Mouse (Mus musculus) liver, adult 2 months (tissue): ENCODE measurements around the gene Rhbdd3. TPM values are rescaled to one million over a fixed set of nuclear protein-coding genes. Genes with fewer than 3 reads are reported as not detected.

Source experiments
- DNase-seq: peaks from one replicate; pipeline ENCODE4 v3.0.0-alpha.2; 2011; ENCODE audit warnings: low read depth, low spot score; ENCODE audit errors: extremely low read depth
- H3K27ac ChIP-seq: fragments of 200-500 bp; replicated peaks from 2 replicates; pipeline ENCODE4 v1.5.1; 2012; ENCODE audit warnings: low read depth, mild to moderate bottlenecking, control low read depth, inconsistent platforms, low read length; ENCODE audit not compliant: insufficient read depth
- H3K27me3 ChIP-seq: fragments of 200-500 bp; 2 replicates; pipeline ENCODE4 v1.6.1; 2012; ENCODE audit warnings: mild to moderate bottlenecking, moderate library complexity, low read length, inconsistent platforms; ENCODE audit not compliant: control insufficient read depth, insufficient read depth
- H3K36me3 ChIP-seq: fragments of 200-500 bp; 2 replicates; pipeline ENCODE4 v1.6.1; 2012; ENCODE audit warnings: low read length, inconsistent platforms; ENCODE audit not compliant: control insufficient read depth, insufficient read depth
- H3K4me1 ChIP-seq: fragments of 200-500 bp; 2 replicates; pipeline ENCODE4 v1.6.1; 2011; ENCODE audit warnings: low read length; ENCODE audit not compliant: control insufficient read depth, insufficient read depth
- H3K4me3 ChIP-seq: fragments of 200-500 bp; 2 replicates; pipeline ENCODE4 v1.5.1; 2011; ENCODE audit warnings: low read depth, mild to moderate bottlenecking, control low read depth, low read length, moderate library complexity; ENCODE audit not compliant: insufficient read depth
- H3K79me2 ChIP-seq: fragments of 200-500 bp; 2 replicates; pipeline ENCODE4 v1.6.1; 2012; ENCODE audit warnings: inconsistent platforms, mild to moderate bottlenecking, low read length, moderate library complexity; ENCODE audit not compliant: control insufficient read depth, insufficient read depth
- H3K9ac ChIP-seq: fragments of 200-500 bp; 2 replicates; pipeline ENCODE4 v1.6.1; 2012; ENCODE audit warnings: low read depth, mild to moderate bottlenecking, control low read depth, inconsistent platforms, low read length
- CTCF ChIP-seq: fragments of 200-500 bp; IDR thresholded peaks from 2 replicates; pipeline ENCODE4 v1.5.1; 2011; ENCODE audit warnings: low read depth, low read length, control low read depth
- POLR2A ChIP-seq: fragments of 200-500 bp; IDR thresholded peaks from 2 replicates; pipeline ENCODE4 v1.6.1; 2011; ENCODE audit warnings: low read length, control low read depth; ENCODE audit not compliant: insufficient read depth; ENCODE audit errors: extremely low read depth
- WGBS: fragments of 180-500 bp; shearing (Covaris S2); methylation state at CpG from one replicate; pipeline ENCODE4 v1.1.7; 2018; 5-methylcytosine and 5-hydroxymethylcytosine counted together
- polyA plus RNA-seq: library from polyadenylated mRNA; depleted of rRNA; stranded (reverse); fragments of >200 nt; gene quantifications from 2 replicates; pipeline ENCODE4 v1.2.3, GENCODE M21; 2012; rRNA removed
- total RNA-seq: library from RNA; depleted of rRNA; stranded (reverse); fragments of >200 nt; gene quantifications from 2 replicates; pipeline ENCODE4 v1.2.3, GENCODE M21; 2014; rRNA removed

Rhbdd3 gene
- total RNA-seq (8.6 and 13.8 TPM in 2 replicates), polyA plus RNA-seq (26.5 and 30.8 TPM in 2 replicates)

GRCm38 (mm10) chr11:5098736-5099542, at the start of gene Rhbdd3, which contains the start of gene Ewsr1:
TSS of gene Rhbdd3 (plus strand) at chr11:5098926.
TSS of gene Ewsr1 (minus strand) at chr11:5099266.
- Histone ChIP-seq H3K9ac (peak within 1 kb of the TSS; percentile 95), H3K4me1 (peaks cover 16% of the 10 kb centered on the region), H3K27ac (peak within 1 kb of the TSS; percentile 99), H3K79me2 (peaks cover 24% of the 10 kb centered on the region; the same call in 1 of the 2 replicates), H3K36me3 (no peaks in the 10 kb centered on the region), H3K4me3 (peak within 1 kb of the TSS; percentile 96), H3K27me3 (no peaks in the 10 kb centered on the region)
- DNase-seq = peak; percentile 84
- peak; percentile 92 for TF ChIP-seq POLR2A
- TF ChIP-seq CTCF = no peak
- WGBS = under 1% methylated on average over 90 of the region's 92 CpGs

GRCm38 (mm10) chr11:5051629-5052028, 47.1 kb upstream of the Rhbdd3 start:
- Histone ChIP-seq H3K9ac (no peak overlapping the region), H3K27ac (no peak overlapping the region), H3K27me3 (no peaks in the 10 kb centered on the region), H3K4me1 (no peaks in the 10 kb centered on the region), H3K4me3 (no peak overlapping the region), H3K36me3 (no peaks in the 10 kb centered on the region), H3K79me2 (no peaks in the 10 kb centered on the region)
- no peak for DNase-seq
- 94% methylated on average over 10 of the region's 10 CpGs for WGBS
- TF ChIP-seq CTCF (no peak), POLR2A (no peak)

GRCm38 (mm10) chr11:5052200-5052854, 46.4 kb upstream of the Rhbdd3 start:
- no peaks in the 10 kb centered on the region for H3K4me1 ChIP-seq
- H3K27me3 ChIP-seq = no peaks in the 10 kb centered on the region
- WGBS = 83% methylated on average over 10 of the region's 10 CpGs
- TF ChIP-seq CTCF (no peak), POLR2A (no peak)
- DNase-seq = no peak
- no peak overlapping the region for H3K4me3 ChIP-seq
- no peaks in the 10 kb centered on the region for H3K36me3 ChIP-seq
- no peak overlapping the region for H3K9ac ChIP-seq
- no peaks in the 10 kb centered on the region for H3K79me2 ChIP-seq
- H3K27ac ChIP-seq = no peak overlapping the region

GRCm38 (mm10) chr11:5054151-5054550, 44.6 kb upstream of the Rhbdd3 start:
- peaks cover 5% of the 10 kb centered on the region for H3K4me1 ChIP-seq
- 80% methylated on average over 14 of the region's 14 CpGs for WGBS
- DNase-seq = no peak
- H3K27ac ChIP-seq = no peak overlapping the region
- no peaks in the 10 kb centered on the region for H3K36me3 ChIP-seq
- 0 out of 2 replicates have a peak, but pooled peaks cover 7% of the 10 kb centered on the region for H3K27me3 ChIP-seq
- no peaks in the 10 kb centered on the region for H3K79me2 ChIP-seq
- no peak overlapping the region for H3K4me3 ChIP-seq
- TF ChIP-seq POLR2A (no peak), CTCF (no peak)
- H3K9ac ChIP-seq = no peak overlapping the region

- H3K36me3 ChIP-seq = no peaks in the 10 kb centered on the region
- no peak overlapping the region for H3K9ac ChIP-seq
- no peak overlapping the region for H3K4me3 ChIP-seq
- H3K27me3 ChIP-seq = 0 out of 2 replicates have a peak, but pooled peaks cover 7% of the 10 kb centered on the region
- TF ChIP-seq POLR2A = no peak
- H3K27ac ChIP-seq = no peak overlapping the region
- no peaks in the 10 kb centered on the region for H3K79me2 ChIP-seq
- WGBS = 64% methylated on average over 6 of the region's 6 CpGs
- H3K4me1 ChIP-seq = peaks cover 5% of the 10 kb centered on the region
- DNase-seq = no peak
Observed at GRCm38 (mm10) chr11:5054874-5055273, 43.9 kb upstream of the Rhbdd3 start.
